ENCODE assay signal across 11 mouse cellular contexts in the genomic region with DNA sequence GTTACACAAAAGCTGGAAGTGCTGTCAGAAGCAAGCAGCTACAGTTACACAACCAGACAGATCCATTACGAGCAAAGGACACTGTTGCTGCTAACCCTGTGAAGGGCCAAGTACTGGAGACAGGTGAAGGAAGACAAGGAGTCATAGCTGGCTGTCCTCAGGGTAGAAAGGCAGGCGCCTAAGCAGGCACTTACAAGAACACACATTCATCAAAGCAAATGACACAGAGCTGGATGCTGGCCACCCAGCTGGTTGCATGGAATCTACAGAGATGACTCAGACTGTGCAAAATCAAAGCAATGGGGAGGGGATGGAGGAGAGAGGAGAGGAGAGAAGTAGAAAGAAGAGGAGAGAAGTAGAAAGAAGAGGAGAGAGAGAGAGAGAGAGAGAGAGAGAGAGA.
DNase-seq lines count a peak whose midpoint lies in the region; ATAC-seq and TF ChIP-seq lines count a peak whose summit lies in the region.
"Had no signal": no experiment of that assay in that cellular context is flagged by ENCODE, and none has a peak within 500 bp of the region (broad histone marks: within the 10 kb centered on the region; RNA-seq: fewer than 3 reads in every experiment).

No protein-coding gene starts in this region.

- H3K4me1 ChIP-seq in intestine, embryonic 14.5 days (replicated peaks; ENCODE audit: control insufficient read depth, insufficient read depth, low read length) = no peaks in the 10 kb centered on the region
- H3K4me1 ChIP-seq in intestine, postnatal 0 days (replicated peaks; ENCODE audit: control insufficient read depth, insufficient read depth, low read length) = no peaks in the 10 kb centered on the region
- H3K4me1 ChIP-seq in lung, embryonic 14.5 days (ENCODE audit: insufficient read depth) = no peaks in the 10 kb centered on the region
- H3K4me1 ChIP-seq in forebrain, embryonic 14.5 days (ENCODE audit: control insufficient read depth, insufficient read depth, low read length) = no peaks in the 10 kb centered on the region
- H3K4me1 ChIP-seq in forebrain, embryonic 13.5 days = no peaks in the 10 kb centered on the region
- H3K4me1 ChIP-seq: embryonic facial prominence, embryonic 13.5 days; limb, embryonic 12.5 days had no signal

- WGBS in intestine, embryonic 14.5 days = 46% methylated on average over 2 of the region's 2 CpGs
- WGBS in intestine, postnatal 0 days = 61% methylated on average over 2 of the region's 2 CpGs
- 41% methylated on average over 2 of the region's 2 CpGs for WGBS in lung, embryonic 14.5 days
- 84% methylated on average over 2 of the region's 2 CpGs for WGBS in forebrain, embryonic 14.5 days
- 84% methylated on average over 2 of the region's 2 CpGs for WGBS in forebrain, embryonic 13.5 days

- H3K9me3 ChIP-seq in intestine, embryonic 14.5 days (ENCODE audit: control insufficient read depth, low read length) = no peaks in the 10 kb centered on the region
- no peaks in the 10 kb centered on the region for H3K9me3 ChIP-seq in intestine, postnatal 0 days (ENCODE audit: control insufficient read depth)
- H3K9me3 ChIP-seq in lung, embryonic 14.5 days (ENCODE audit: low read depth, low read length) = no peaks in the 10 kb centered on the region
- H3K9me3 ChIP-seq in forebrain, embryonic 14.5 days (replicated peaks; ENCODE audit: control insufficient read depth, low read length) = no peaks in the 10 kb centered on the region
- no peaks in the 10 kb centered on the region for H3K9me3 ChIP-seq in forebrain, embryonic 13.5 days (replicated peaks)
- H3K9me3 ChIP-seq: embryonic facial prominence, embryonic 13.5 days; limb, embryonic 12.5 days had no signal

- H3K27me3 ChIP-seq in intestine, embryonic 14.5 days (replicated peaks; ENCODE audit: control insufficient read depth, insufficient read depth, low read length) = no peaks in the 10 kb centered on the region
- no peaks in the 10 kb centered on the region for H3K27me3 ChIP-seq in intestine, postnatal 0 days (replicated peaks; ENCODE audit: control insufficient read depth, insufficient read depth, low read length)
- H3K27me3 ChIP-seq in lung, embryonic 14.5 days (ENCODE audit: insufficient read depth, low read length) = no peaks in the 10 kb centered on the region
- H3K27me3 ChIP-seq in forebrain, embryonic 14.5 days (replicated peaks; ENCODE audit: control insufficient read depth, insufficient read depth, low read length) = no peaks in the 10 kb centered on the region
- H3K27me3 ChIP-seq in forebrain, embryonic 13.5 days = no peaks in the 10 kb centered on the region
- H3K27me3 ChIP-seq: embryonic facial prominence, embryonic 13.5 days; limb, embryonic 12.5 days had no signal

- 0 out of 2 replicates have a peak, but pooled peaks have one; percentile 36 for ATAC-seq in intestine, embryonic 14.5 days (replicated peaks; ENCODE audit: low FRiP score, low TSS enrichment, low read depth)
- no peak for ATAC-seq in intestine, postnatal 0 days
- ATAC-seq in lung, embryonic 14.5 days (ENCODE audit: insufficient read depth) = no peak; the same call in 1 of the 2 replicates
- ATAC-seq in forebrain, embryonic 14.5 days = no peak
- ATAC-seq in forebrain, embryonic 13.5 days = no peak
- ATAC-seq: midbrain, embryonic 16.5 days had no signal

- H3K4me3 ChIP-seq in intestine, embryonic 14.5 days (ENCODE audit: low read depth, low read length) = no peak overlapping the region
- no peak overlapping the region for H3K4me3 ChIP-seq in intestine, postnatal 0 days (ENCODE audit: low read depth, low read length)
- no peak overlapping the region for H3K4me3 ChIP-seq in lung, embryonic 14.5 days (ENCODE audit: low read depth, low read length)
- H3K4me3 ChIP-seq in forebrain, embryonic 14.5 days (ENCODE audit: low read depth, low read length) = no peak overlapping the region
- H3K4me3 ChIP-seq in forebrain, embryonic 13.5 days = no peak overlapping the region
- H3K4me3 ChIP-seq: embryonic facial prominence, embryonic 13.5 days; limb, embryonic 12.5 days had no signal

- TF ChIP-seq CTCF in intestine, postnatal 0 days (IDR thresholded peaks at IDR 0.05; ENCODE audit: low read depth) = no peak
- TF ChIP-seq CTCF in lung, embryonic 14.5 days (IDR thresholded peaks at IDR 0.05; ENCODE audit: low read depth) = no peak

- no peak overlapping the region for H3K9ac ChIP-seq in intestine, embryonic 14.5 days (ENCODE audit: low read length)
- no peak overlapping the region for H3K9ac ChIP-seq in intestine, postnatal 0 days (ENCODE audit: low read depth, low read length)
- no peak overlapping the region for H3K9ac ChIP-seq in lung, embryonic 14.5 days
- no peak overlapping the region for H3K9ac ChIP-seq in forebrain, embryonic 14.5 days (ENCODE audit: low read length)
- no peak overlapping the region for H3K9ac ChIP-seq in forebrain, embryonic 13.5 days
- H3K9ac ChIP-seq: embryonic facial prominence, embryonic 13.5 days; limb, embryonic 12.5 days had no signal

- no peak overlapping the region for H3K27ac ChIP-seq in intestine, embryonic 14.5 days (ENCODE audit: low read depth)
- H3K27ac ChIP-seq in intestine, postnatal 0 days (ENCODE audit: low read depth, low read length) = no peak overlapping the region
- no peak overlapping the region for H3K27ac ChIP-seq in lung, embryonic 14.5 days (ENCODE audit: low read depth)
- H3K27ac ChIP-seq in forebrain, embryonic 14.5 days (ENCODE audit: low read depth, low read length) = no peak overlapping the region
- H3K27ac ChIP-seq in forebrain, embryonic 13.5 days = no peak overlapping the region
- H3K27ac ChIP-seq: embryonic facial prominence, embryonic 13.5 days; limb, embryonic 12.5 days had no signal

- no peak overlapping the region for H3K4me2 ChIP-seq in intestine, embryonic 14.5 days (ENCODE audit: low read length)
- H3K4me2 ChIP-seq in intestine, postnatal 0 days (replicated peaks; ENCODE audit: low read depth) = no peak overlapping the region
- H3K4me2 ChIP-seq in lung, embryonic 14.5 days = no peak overlapping the region
- no peak overlapping the region for H3K4me2 ChIP-seq in forebrain, embryonic 14.5 days (ENCODE audit: low read length)
- H3K4me2 ChIP-seq in forebrain, embryonic 13.5 days = no peak overlapping the region
- H3K4me2 ChIP-seq: embryonic facial prominence, embryonic 13.5 days; limb, embryonic 12.5 days had no signal

- DNase-seq in intestine, embryonic 14.5 days (ENCODE audit: low spot score) = peak; percentile 56
- peak; percentile 76 for DNase-seq in Muller cell, postnatal 12 days (ENCODE audit: inconsistent ontology term)
- DNase-seq in frontal cortex, adult 2 months (ENCODE audit: extremely low spot score in 1 of 2, low spot score in 1 of 2) = peak; percentile 11 to 35
- peak; percentile 64 for DNase-seq in lung, embryonic 14.5 days
- no peak for DNase-seq in forebrain, embryonic 14.5 days (ENCODE audit: low spot score)
- DNase-seq in thymus, adult 18-20 months = no peak

- H3K36me3 ChIP-seq in intestine, embryonic 14.5 days (ENCODE audit: control insufficient read depth, insufficient read depth, low read length) = no peaks in the 10 kb centered on the region
- H3K36me3 ChIP-seq in intestine, postnatal 0 days (ENCODE audit: control insufficient read depth, insufficient read depth) = no peaks in the 10 kb centered on the region
- no peaks in the 10 kb centered on the region for H3K36me3 ChIP-seq in lung, embryonic 14.5 days (ENCODE audit: insufficient read depth)
- H3K36me3 ChIP-seq in forebrain, embryonic 14.5 days (ENCODE audit: control insufficient read depth, insufficient read depth, low read length) = no peaks in the 10 kb centered on the region
- no peaks in the 10 kb centered on the region for H3K36me3 ChIP-seq in forebrain, embryonic 13.5 days (ENCODE audit: poor library complexity, severe bottlenecking)
- H3K36me3 ChIP-seq: embryonic facial prominence, embryonic 13.5 days; limb, embryonic 12.5 days had no signal

Comparison
In these comparisons a context has a peak if more than half of its experiments do, and no peak if none do; other contexts are left out.
1. DNase-seq: peak in intestine, embryonic 14.5 days (single experiment), Muller cell, postnatal 12 days (single experiment), frontal cortex, adult 2 months (2 of 2) and lung, embryonic 14.5 days (single experiment); none in forebrain, embryonic 14.5 days (single experiment) and thymus, adult 18-20 months (0 of 2).